Mouse (Mus musculus): ENCODE measurements around the gene Asb10. TPM values are rescaled to one million over a fixed set of nuclear protein-coding genes. Genes with fewer than 3 reads are reported as not detected.
A peak's percentile ranks its signal among the peaks of the same experiment; 100 is the strongest.
"Not testable (repeated sequence)": the region's sequence is repeated elsewhere in the genome, so short reads cannot be mapped to it uniquely, and the experiment has no call there.

Asb10 gene
- polyA plus RNA-seq, 1 experiment from 2014 or later, result 0.36 TPM

GRCm38 (mm10) chr5:24555335-24555734 is 14.6 kb upstream of the Asb10 start:
- 86% methylated on average over 7 of the region's 7 CpGs for WGBS
- ATAC-seq (ENCODE audit: borderline replicate concordance, extremely low read depth, low FRiP score, low TSS enrichment); H3K9me3 ChIP-seq; H3K4me3 ChIP-seq; H3K27me3 ChIP-seq; H3K4me2 ChIP-seq; H3K27ac ChIP-seq; H3K9ac ChIP-seq; H3K36me3 ChIP-seq: not testable (repeated sequence)
- H3K4me1 ChIP-seq, result peaks cover 11% of the 10 kb centered on the region

GRCm38 (mm10) chr5:24553621-24554244 is 13.0 kb upstream of the Asb10 start:
- H3K9ac ChIP-seq, result no peak overlapping the region
- H3K4me1 ChIP-seq, result peaks cover 11% of the 10 kb centered on the region
- H3K4me2 ChIP-seq, result no peak overlapping the region
- no peak for ATAC-seq (ENCODE audit: borderline replicate concordance, extremely low read depth, low FRiP score, low TSS enrichment)
- WGBS, result 51% methylated on average over 5 of the region's 5 CpGs
- H3K9me3 ChIP-seq, result no peaks in the 10 kb centered on the region
- no peaks in the 10 kb centered on the region for H3K36me3 ChIP-seq
- no peaks in the 10 kb centered on the region for H3K27me3 ChIP-seq
- no peak overlapping the region for H3K4me3 ChIP-seq
- no peak overlapping the region for H3K27ac ChIP-seq

- Histone ChIP-seq H3K4me3 (no peak overlapping the region), H3K9ac (no peak overlapping the region), H3K36me3 (no peaks in the 10 kb centered on the region), H3K27ac (no peak overlapping the region), H3K9me3 (no peaks in the 10 kb centered on the region), H3K27me3 (no peaks in the 10 kb centered on the region), H3K4me2 (peak overlapping the region; percentile 44), H3K4me1 (peaks cover 11% of the 10 kb centered on the region)
- peak; percentile 33; the same call in 1 of the 2 replicates for ATAC-seq (ENCODE audit: borderline replicate concordance, extremely low read depth, low FRiP score, low TSS enrichment)
- 52% methylated on average over 2 of the region's 2 CpGs for WGBS
Measured at GRCm38 (mm10) chr5:24551317-24551688, 10.5 kb upstream of the Asb10 start.

GRCm38 (mm10) chr5:24550598-24551316 is 10.0 kb upstream of the Asb10 start:
- H3K9me3 ChIP-seq, result no peaks in the 10 kb centered on the region
- H3K4me2 ChIP-seq, result peak overlapping the region; percentile 44
- no peak overlapping the region for H3K9ac ChIP-seq
- H3K27ac ChIP-seq, result no peak overlapping the region
- ATAC-seq (ENCODE audit: borderline replicate concordance, extremely low read depth, low FRiP score, low TSS enrichment), result peak; percentile 62; the same call in 1 of the 2 replicates
- no peak overlapping the region for H3K4me3 ChIP-seq
- no peaks in the 10 kb centered on the region for H3K27me3 ChIP-seq
- H3K36me3 ChIP-seq, result no peaks in the 10 kb centered on the region
- 25% methylated on average over 26 of the region's 26 CpGs for WGBS
- peaks cover 11% of the 10 kb centered on the region for H3K4me1 ChIP-seq

- no peak overlapping the region for H3K4me3 ChIP-seq
- no peaks in the 10 kb centered on the region for H3K36me3 ChIP-seq
- WGBS, result 85% methylated on average over 7 of the region's 7 CpGs
- H3K9me3 ChIP-seq, result no peaks in the 10 kb centered on the region
- H3K4me2 ChIP-seq, result no peak overlapping the region
- peaks cover 16% of the 10 kb centered on the region for H3K4me1 ChIP-seq
- no peak overlapping the region for H3K27ac ChIP-seq
- H3K9ac ChIP-seq, result no peak overlapping the region
- H3K27me3 ChIP-seq, result peaks cover 4% of the 10 kb centered on the region; the same call in 1 of the 2 replicates
- no peak for ATAC-seq (ENCODE audit: borderline replicate concordance, extremely low read depth, low FRiP score, low TSS enrichment)
Measured at GRCm38 (mm10) chr5:24542643-24543042, 1.9 kb upstream of the Asb10 start.

- H3K9ac ChIP-seq, result no peak overlapping the region
- H3K27me3 ChIP-seq, result peaks cover 8% of the 10 kb centered on the region
- H3K4me2 ChIP-seq, result peak overlapping the region; percentile 45
- H3K36me3 ChIP-seq, result no peaks in the 10 kb centered on the region
- 5% methylated on average over 6 of the region's 6 CpGs for WGBS
- H3K27ac ChIP-seq, result 0 out of 2 replicates have a peak overlapping the region, but pooled peaks have one; percentile 4
- H3K9me3 ChIP-seq, result no peaks in the 10 kb centered on the region
- no peak for ATAC-seq (ENCODE audit: borderline replicate concordance, extremely low read depth, low FRiP score, low TSS enrichment)
- peaks cover 16% of the 10 kb centered on the region for H3K4me1 ChIP-seq
- 0 out of 2 replicates have a peak overlapping the region, but pooled peaks have one; percentile 6 for H3K4me3 ChIP-seq
Measured at GRCm38 (mm10) chr5:24541144-24541569, 379 bp upstream of the Asb10 start.

- Histone ChIP-seq H3K9me3 (no peaks in the 10 kb centered on the region), H3K36me3 (no peaks in the 10 kb centered on the region), H3K9ac (no peak overlapping the region), H3K4me2 (no peak overlapping the region), H3K27me3 (peaks cover 8% of the 10 kb centered on the region), H3K4me1 (peaks cover 16% of the 10 kb centered on the region), H3K27ac (no peak overlapping the region), H3K4me3 (no peak overlapping the region)
- 79% methylated on average over 22 of the region's 22 CpGs for WGBS
- 0 out of 2 replicates have a peak, but pooled peaks have one; percentile 3 for ATAC-seq (ENCODE audit: borderline replicate concordance, extremely low read depth, low FRiP score, low TSS enrichment)
Measured at GRCm38 (mm10) chr5:24539571-24540296, 1.0 kb downstream of the Asb10 start.

- Histone ChIP-seq H3K27me3 (peaks cover 20% of the 10 kb centered on the region), H3K27ac (no peak overlapping the region), H3K9ac (no peak overlapping the region), H3K4me3 (no peak overlapping the region), H3K9me3 (no peaks in the 10 kb centered on the region), H3K36me3 (no peaks in the 10 kb centered on the region), H3K4me1 (peaks cover 16% of the 10 kb centered on the region), H3K4me2 (no peak overlapping the region)
- ATAC-seq (ENCODE audit: borderline replicate concordance, extremely low read depth, low FRiP score, low TSS enrichment), result no peak
- 59% methylated on average over 16 of the region's 16 CpGs for WGBS
Measured at GRCm38 (mm10) chr5:24537618-24538017, 3.2 kb downstream of the Asb10 start.

- Histone ChIP-seq H3K27me3 (peaks cover 30% of the 10 kb centered on the region), H3K4me3 (no peak overlapping the region), H3K9me3 (no peaks in the 10 kb centered on the region), H3K36me3 (no peaks in the 10 kb centered on the region), H3K27ac (no peak overlapping the region), H3K4me1 (peaks cover 15% of the 10 kb centered on the region), H3K9ac (no peak overlapping the region), H3K4me2 (no peak overlapping the region)
- ATAC-seq (ENCODE audit: borderline replicate concordance, extremely low read depth, low FRiP score, low TSS enrichment), result no peak
- 65% methylated on average over 5 of the region's 5 CpGs for WGBS
Measured at GRCm38 (mm10) chr5:24536511-24536910, 4.3 kb downstream of the Asb10 start.

- Histone ChIP-seq H3K27ac (no peak overlapping the region), H3K4me2 (no peak overlapping the region), H3K27me3 (peaks cover 38% of the 10 kb centered on the region), H3K36me3 (no peaks in the 10 kb centered on the region), H3K9ac (no peak overlapping the region), H3K9me3 (no peaks in the 10 kb centered on the region), H3K4me3 (no peak overlapping the region), H3K4me1 (peaks cover 7% of the 10 kb centered on the region)
- no peak for ATAC-seq (ENCODE audit: borderline replicate concordance, extremely low read depth, low FRiP score, low TSS enrichment)
- 83% methylated on average over 3 of the region's 3 CpGs for WGBS
Measured at GRCm38 (mm10) chr5:24535731-24536130, 5.0 kb downstream of the Asb10 start.

- no peaks in the 10 kb centered on the region for H3K36me3 ChIP-seq
- ATAC-seq (ENCODE audit: borderline replicate concordance, extremely low read depth, low FRiP score, low TSS enrichment), result no peak
- 49% methylated on average over 5 of the region's 5 CpGs for WGBS
- no peak overlapping the region for H3K4me2 ChIP-seq
- peaks cover 49% of the 10 kb centered on the region for H3K27me3 ChIP-seq
- no peak overlapping the region for H3K9ac ChIP-seq
- no peak overlapping the region for H3K27ac ChIP-seq
- H3K4me3 ChIP-seq, result no peak overlapping the region
- H3K9me3 ChIP-seq, result no peaks in the 10 kb centered on the region
- H3K4me1 ChIP-seq, result no peaks in the 10 kb centered on the region
Measured at GRCm38 (mm10) chr5:24534292-24534691, 6.5 kb downstream of the Asb10 start.

GRCm38 (mm10) chr5:24533391-24533790 is 7.4 kb downstream of the Asb10 start:
- 47% methylated on average over 11 of the region's 11 CpGs for WGBS
- Histone ChIP-seq H3K4me1 (no peaks in the 10 kb centered on the region), H3K27ac (no peak overlapping the region), H3K36me3 (no peaks in the 10 kb centered on the region), H3K27me3 (peaks cover 58% of the 10 kb centered on the region), H3K9ac (no peak overlapping the region), H3K9me3 (no peaks in the 10 kb centered on the region), H3K4me3 (no peak overlapping the region), H3K4me2 (no peak overlapping the region)
- ATAC-seq (ENCODE audit: borderline replicate concordance, extremely low read depth, low FRiP score, low TSS enrichment), result no peak

Measured in lung, embryonic 15.5 days (tissue).